Mouse (Mus musculus) embryo, embryonic 9.5 days (tissue): Measurements from ENCODE around the gene Masp2.

Experiments
- DNase-seq: peaks from one replicate; pipeline ENCODE4 v3.0.0-alpha.2; 2017; ENCODE audit errors: extremely low spot score

The Masp2 gene

DNA sequence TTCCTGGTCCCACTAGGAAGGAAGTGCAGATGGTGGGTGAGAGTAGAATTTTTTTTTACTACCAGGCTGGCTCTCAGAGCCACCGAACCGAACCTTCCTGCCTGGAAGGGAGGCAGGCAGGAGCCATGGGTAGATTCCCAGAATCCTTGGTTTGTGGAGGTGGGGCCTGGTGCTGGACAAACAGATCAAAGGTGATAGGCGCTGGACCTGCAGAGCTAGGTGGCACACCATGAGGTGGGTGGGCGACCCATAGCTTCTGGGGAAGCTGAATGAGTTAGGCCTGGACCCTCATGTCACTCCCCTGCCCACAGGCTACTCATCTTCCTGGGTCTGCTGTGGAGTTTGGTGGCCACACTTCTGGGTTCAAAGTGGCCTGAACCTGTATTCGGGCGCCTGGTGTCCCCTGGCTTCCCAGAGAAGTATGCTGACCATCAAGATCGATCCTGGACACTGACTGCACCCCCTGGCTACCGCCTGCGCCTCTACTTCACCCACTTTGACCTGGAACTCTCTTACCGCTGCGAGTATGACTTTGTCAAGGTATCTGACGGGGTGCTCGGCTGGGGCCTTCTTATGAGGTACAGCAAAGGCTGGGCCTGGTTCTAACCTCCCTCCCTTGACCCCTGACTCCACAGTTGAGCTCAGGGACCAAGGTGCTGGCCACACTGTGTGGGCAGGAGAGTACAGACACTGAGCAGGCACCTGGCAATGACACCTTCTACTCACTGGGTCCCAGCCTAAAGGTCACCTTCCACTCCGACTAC is at the start of gene Masp2:
Gene Masp2, plus strand, starts transcription at position 198 of the 764 bp plus-strand sequence.
- no peak for DNase-seq

DNA sequence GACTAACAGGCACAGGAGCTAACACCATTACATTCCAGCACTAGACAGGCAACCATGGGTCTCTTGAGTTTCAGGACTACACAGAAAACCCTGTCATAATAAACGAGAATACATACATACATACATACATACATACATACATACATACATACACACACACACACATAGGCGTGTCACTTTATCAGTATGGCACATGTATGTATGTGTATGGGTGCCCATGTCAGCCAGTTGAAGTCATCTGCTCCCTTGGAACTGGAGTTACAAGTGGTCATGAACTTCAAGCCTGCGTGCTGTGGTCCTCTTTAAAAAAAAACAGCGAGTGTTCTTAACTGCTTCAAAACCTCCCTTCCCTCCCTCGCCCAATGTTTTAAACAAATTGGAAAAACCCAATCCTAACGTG is 44.6 kb upstream of the Masp2 start:
- DNase-seq = peak; percentile 8

DNA sequence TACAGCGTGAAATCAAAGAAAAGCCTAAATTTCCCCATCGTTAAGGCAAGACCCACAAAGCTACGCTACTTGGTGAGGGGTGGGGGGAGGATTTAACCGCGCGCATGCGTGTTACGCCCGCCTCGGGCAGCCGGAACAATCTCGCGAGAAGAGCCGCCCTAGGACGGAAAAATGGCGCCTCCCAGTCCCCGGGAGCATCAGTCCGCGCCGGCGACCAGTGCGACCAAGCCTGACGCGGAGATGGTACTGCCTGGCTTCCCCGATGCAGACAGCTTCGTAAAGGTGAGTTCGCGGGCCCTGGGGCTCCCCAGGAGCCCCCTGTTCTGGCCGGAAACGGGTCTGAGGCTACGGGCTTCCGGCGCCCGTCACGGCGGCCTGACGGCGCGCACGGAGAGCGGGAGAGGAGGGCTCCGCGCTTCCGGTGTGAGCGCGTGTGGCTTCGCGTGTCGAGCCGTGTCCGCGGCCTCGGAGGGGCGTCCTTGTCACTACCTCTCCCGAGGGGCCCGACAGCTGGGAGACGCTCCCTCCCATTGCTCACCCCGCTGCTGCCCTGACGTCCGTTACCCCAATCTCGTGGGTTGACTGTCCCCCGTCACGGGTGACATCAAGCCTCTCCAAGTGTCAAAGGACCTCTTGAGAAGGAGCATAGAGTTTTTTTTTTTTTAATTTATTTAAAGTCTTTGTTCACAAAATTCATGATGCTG is 43.9 kb upstream of the Masp2 start, which contains the start of gene Exosc10:
Gene Exosc10, plus strand, starts transcription at position 133 of the 704 bp plus-strand sequence.
- peak; percentile 93 for DNase-seq

DNA sequence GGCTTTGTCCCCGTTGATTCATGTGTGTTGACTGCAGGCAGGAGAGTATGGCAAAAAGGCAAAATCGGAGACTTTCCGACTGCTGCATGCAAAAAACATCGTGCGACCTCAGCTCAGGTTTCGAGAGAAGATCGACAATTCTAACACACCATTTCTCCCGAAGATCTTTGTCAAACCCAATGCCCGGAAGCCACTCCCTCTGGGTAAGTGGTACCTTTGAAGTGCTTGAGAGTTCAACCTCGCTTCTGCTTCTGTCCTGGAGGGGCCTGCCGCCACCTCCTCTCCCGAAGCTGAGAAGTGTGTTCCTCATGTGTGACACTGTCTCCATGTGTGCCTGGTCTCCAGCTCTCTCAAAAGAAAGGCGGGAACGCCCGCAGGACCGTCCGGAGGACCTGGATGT is 39.7 kb upstream of the Masp2 start:
- DNase-seq = no peak

DNA sequence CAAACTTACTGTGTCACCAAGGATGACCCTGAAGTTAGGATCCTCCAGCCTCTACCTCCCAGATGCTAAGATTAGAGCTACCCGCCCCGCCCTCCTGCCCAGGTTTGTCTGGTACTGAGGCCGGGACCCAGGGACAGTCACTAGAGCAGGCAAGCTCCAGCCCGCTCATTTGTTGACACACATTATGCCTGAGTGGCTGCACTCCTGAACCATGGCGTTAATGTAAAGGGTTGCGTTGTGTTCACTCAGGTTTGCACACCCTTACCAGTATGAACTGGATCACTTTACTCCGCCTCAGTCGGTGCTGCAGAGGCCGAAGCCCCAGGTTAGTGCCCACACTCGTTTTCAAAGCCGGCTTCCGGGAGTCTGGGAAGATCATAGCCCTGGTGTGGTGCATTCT is 38.8 kb upstream of the Masp2 start:
- no peak for DNase-seq

DNA sequence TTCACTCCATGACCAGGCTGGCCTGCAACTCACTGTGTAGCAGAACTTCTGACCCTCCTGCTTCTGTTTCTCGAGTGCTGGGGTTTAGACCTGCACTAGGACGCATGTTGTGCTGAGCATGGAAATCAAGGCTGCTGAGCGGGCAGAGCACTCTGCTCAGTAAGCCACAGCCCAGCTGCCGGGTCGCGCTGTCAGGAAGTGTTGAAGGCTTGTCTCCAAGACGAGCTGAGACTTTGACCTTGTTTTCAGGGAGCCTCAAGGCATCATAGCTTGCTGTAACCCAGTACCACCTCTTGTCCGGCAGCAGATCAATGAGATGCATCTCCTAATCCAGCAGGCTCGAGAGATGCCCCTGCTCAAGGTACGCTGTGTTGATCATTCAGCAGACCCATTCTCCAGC is 32.2 kb upstream of the Masp2 start:
- DNase-seq = no peak

DNA sequence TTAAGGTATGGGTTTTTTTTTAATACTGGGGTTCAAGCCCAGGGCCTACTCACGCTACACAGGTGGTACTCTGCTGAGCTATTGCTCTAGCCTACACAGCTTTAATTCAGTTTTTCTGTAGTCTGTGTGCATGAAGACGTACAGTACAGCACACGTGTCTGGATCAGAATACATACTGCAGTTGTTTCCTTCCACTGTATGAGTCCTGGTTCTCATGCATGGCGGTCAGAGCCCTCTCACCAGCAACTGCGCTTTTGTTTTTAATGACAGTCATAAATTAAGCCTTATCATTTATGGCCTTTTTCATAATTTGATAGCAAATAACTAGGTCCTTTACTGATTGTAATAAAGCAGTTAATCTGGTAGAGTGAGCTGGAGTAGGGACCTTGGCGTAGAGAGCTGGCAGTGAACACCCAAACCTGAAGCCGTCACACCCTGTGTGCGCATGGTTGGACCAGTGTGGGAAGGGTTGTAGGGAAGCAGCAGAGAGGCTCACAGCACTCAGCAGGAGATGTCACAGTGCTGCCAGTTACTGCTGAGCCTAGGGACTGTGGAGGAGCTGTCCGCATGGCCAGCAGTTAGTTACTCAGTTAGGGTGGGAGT is 31.6 kb upstream of the Masp2 start:
- DNase-seq = no peak

DNA sequence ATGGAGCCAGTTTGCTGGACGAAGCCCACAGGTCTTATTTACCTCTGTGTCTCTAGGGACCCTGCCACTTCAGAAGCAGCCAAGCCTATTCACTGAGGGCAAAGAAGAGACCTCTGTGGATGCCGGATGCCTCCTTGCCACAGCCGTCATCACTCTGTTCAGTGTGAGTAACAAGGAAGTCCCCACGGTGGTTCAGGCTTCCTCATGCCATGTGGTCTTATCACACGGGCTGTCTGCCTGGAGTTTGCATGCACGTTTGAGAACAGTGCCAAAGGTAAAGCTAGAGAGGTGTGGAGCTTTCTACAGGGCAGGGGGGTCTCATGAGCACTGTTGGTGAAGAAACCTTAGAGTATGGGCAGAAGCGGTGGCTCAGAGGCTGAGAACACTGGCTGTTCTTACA is 29.1 kb upstream of the Masp2 start:
- DNase-seq = no peak

DNA sequence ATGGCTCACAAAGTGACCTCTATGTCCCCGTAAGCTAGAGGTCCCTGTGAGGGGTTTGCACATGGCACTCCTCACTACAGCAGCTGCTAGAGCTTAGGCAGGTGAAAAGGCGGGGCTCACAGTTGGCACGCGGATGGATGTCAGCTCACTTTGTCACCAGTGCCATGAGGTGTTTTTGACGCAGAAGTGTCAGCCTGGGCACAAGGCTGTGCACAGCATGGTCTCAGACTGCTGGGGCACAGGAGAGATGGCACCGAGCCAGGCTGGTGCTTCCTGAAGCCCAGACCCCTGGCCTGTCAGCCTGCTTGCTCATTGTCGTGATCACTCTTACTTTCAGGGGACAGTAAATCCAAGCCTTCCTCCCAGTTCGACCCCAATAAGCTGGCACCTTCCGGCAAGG is 21.6 kb upstream of the Masp2 start:
- no peak for DNase-seq

DNA sequence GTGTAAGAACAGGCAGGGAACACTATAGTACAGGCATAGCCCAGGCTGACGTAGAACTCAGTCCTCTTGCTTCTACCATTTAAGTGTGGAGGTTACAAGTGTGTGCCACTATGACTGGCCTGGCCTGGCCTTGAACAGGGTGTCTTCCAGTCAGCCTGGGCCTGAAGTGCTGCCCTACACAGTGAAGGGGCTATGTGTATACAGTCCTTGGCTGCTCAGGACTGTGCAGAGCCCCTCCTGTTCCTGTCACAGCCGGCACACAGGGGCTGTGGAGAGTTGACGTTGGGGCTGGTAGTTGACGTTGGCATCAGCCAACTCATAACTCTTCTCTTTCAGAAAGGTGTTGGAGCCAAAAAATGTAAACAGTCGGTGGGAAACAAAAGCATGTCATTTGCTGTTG is 20.9 kb upstream of the Masp2 start:
- DNase-seq = no peak

DNA sequence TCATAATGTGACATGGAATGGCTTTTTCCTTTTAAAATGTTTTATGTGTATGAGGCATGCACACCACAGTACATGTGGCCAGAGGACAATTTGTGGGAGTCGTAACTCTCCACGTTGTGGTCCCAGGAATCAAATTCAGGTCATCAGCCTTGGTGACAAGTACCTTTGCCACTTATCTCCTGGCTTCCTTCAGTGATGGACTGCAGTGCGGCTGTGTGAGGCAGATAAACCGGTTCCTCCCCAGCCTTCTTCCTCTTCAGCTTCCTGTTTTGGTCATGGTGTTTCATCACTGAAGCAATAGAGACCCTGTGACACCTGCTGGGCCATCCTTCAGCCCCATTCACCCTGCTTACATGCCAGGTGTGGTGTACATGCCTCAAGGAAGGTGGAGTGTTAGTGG is 19.1 kb upstream of the Masp2 start:
- DNase-seq = no peak

DNA sequence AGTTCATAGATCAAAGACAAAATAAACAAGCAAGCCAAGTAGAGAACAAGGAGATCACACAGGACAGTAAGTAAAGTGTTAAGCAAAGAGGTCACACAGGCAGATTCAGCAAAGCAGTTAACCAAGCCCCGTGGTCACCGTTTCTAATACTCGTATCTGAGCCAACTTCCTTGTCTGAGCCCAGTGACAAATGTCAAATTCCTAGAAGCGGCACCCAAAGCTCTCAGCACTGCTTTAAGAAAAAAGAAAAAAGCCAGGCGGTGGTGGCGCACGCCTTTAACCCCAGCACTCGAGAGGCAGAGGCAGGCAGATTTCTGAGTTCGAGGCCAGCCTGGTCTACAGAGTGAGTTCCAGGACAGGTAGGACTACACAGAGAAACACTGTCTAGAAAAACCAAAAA is 15.7 kb upstream of the Masp2 start:
- no peak for DNase-seq

DNA sequence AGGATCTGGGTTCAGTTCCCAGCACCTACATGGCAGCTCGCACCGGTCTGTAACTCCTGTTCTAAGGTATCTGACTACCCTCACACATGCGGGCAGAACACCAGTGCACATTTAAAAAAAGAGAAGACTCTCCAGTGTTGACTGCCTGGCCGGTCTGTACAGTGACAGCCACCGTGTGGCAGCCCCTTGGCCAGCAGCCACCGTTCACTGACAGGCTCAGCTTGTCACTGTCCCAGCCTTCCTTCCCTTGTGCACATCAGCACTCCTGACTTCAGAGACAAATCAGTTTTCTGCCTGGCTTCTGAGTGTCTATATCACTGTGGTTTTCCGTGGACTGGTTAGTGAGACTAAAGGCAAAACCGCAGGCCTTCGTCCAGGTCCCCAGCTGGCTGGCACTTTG is 13.6 kb upstream of the Masp2 start:
- DNase-seq = no peak

DNA sequence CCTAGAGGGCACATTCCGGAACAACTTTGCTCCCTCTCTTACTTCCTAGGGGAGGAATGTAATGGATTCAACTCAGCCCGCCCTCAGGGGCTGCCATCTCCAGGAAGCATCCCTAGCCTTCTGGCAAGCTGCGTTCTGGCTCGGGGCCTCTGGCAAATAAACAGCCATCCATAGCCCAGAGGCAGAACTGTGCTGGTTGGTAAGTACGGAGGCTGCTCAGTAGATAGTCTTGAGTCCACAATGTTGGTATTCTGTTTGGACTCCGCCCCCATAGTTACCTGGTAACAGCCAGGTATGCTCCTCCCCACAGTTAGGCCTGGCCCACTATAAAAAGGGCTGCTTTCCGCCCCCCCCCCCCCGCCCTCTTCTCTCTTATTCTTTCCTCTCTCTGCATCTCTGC is 12.8 kb upstream of the Masp2 start:
- no peak for DNase-seq

DNA sequence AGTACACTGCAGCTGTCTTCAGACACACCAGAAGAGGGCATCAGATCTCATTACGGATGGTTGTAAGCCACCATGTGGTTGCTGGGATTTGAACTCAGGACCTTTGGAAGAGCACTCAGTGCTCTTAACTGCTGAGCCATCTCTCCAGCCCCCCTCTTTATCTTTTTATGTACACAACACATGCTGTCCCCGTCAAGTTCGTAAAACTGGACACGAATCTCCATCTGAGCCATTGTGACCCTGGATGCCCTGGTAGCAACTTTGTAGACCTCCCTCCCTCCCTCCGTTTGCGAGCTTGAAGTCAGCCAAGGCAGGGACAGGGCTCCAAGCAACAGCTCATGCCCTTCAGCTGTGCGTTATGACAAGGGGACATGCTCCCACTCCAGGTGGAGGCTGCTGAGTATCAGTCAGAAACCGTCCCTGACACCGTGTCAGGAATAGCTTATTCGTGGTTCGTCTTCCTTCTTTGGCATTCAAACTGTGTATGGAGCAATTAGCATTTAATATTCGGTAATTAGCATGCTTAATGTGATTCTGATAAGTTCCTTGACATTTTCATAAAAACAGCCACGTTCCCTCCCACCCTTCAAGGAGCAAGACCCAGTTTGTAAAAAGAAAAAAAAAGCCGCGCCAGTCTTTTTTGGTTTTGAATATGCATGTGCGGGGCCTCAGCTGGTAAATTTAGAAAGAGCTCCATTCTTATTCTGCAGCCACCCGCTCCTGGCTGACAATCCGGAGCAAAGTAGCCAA is 11.8 kb upstream of the Masp2 start:
- peak; percentile 49 for DNase-seq

DNA sequence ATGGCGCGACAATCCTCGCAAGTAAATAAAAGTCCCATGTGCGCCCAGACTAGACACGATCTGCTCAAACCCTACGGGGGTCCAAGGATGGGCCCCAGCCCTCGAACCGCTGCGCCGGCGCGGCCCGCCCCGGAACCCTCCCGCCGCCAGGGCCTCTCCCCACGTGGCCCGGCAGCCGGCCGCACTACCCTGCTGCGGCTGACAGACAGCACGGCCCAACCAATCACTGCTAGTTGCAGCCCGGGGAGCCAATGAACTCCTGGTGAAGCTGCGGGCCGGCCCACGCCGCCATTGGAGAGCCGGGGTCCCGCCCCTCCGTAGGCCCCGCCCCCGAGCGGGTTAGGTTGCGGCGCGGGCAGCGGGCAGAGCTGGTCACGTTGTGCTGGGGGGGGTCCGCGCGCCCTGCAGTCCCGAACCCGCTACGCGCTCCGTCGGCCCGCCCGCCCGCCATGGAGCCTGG is 11.2 kb upstream of the Masp2 start, which contains the start of gene Srm:
Gene Srm, plus strand, starts transcription at position 333 of the 460 bp plus-strand sequence.
- peak; percentile 97 for DNase-seq

DNA sequence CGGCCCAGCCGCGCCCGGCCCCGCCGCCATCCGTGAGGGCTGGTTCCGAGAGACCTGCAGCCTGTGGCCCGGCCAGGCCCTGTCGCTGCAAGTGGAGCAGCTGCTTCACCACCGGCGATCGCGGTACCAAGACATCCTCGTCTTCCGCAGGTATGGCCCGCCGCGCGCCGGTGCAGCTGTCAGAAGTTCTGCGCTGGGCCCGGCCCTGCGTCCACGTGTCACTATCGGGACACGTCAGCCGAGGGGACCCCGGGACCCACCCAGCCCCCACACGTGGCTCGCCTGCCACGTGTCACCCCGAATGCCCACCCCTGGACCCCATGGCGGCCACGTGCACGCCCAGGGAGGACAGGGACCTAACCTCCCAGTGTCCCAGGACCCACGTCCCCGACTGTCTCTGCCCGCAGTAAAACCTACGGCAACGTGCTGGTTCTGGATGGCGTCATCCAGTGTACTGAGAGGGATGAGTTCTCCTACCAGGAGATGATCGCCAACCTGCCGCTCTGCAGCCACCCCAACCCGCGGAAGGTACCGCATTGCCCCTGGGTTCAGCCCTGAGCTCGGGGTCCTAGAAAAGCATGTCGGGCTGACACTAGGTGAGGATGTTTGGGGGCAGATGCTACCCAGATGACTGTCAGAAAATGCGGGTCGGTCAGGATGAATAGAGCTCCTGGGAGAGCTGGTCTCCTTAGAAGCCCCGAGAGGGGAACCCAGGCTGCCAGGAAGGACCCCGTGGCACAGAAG is 10.5 kb upstream of the Masp2 start:
- DNase-seq = no peak

DNA sequence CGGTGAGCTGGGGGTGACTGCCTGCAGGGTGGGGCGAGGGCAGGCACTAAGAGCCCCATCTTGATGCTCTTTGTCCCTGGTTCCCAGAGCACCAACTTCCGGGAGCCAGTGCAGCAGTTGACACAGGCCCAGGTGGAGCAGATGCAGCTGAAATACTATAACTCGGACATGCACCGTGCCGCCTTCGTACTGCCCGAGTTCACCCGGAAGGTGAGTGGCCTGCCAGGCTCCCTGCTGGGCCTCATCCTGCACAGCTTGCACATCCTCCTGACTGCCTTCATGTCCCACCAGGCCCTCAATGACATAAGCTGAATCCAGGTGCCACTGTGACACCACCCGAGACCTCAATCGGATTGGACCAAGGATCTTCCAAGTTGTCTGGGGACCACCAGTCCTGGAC is 8.4 kb upstream of the Masp2 start:
- DNase-seq = no peak

DNA sequence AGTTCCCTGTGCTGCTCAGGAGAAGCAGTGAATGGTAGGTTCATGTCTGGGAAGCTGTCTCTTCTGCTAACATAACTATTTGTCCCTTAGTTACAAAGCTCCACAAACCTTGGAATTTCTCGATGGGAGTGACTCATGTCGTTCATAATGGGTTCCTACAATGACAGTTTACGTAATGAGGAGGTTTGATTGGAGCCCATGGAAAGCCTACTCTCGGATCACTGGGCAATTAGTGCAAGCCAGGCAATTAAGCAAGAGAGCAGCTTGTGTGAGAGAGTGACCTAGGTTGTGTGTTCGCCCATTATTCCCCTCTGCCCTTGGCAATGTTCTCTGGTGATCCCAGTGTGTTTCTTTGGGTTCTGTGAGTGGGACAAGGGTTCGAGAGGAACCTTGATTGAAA is 6.4 kb upstream of the Masp2 start:
- DNase-seq = no peak

DNA sequence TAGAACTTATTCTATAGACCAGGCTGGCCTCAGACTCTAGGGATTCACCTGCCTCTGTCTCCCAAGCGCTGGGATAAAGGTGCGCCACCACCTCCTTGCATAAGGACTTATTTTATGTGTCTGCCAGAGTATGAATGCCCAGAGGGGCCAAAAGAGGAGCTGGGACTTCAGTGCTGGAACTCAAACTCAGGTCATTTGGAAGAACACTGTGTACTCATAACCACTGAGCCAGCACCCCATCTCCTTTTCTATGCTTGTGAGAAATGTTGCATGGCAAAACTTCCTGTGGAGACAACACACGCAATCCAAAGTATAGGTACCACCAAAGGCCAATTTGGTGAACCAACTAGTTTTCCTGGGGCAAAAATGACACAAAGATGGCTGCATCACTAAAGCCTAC is 5.6 kb upstream of the Masp2 start:
- no peak for DNase-seq

DNA sequence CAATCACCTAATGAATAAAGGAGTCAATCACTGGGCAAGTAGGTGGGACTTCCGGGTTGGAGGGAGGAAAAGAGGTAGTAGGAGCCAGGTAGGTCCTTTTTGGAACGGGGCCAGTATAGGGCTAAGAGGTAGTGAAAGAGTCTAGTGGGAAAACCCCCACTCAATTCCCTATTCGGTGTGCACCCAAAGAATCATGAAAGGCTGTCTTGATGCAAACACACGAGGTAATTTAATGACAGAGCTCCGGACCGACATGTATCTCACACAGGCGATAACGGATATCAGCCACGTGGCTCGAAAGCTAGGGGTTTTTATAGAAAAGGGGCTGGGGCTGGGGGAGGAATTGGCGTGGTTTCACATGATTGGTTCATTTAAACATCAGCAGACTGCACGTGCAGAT is 3.5 kb upstream of the Masp2 start:
- no peak for DNase-seq
